Mouse (Mus musculus) embryonic stem cell, embryonic (primary cell): ENCODE results near the gene Krt81.

ENCODE experiments used
- CTCF ChIA-PET, 4 experiments: fragments of 300-600 bp in 2 of 4; fragments of 350-600 bp in 2 of 4; sonication (Branson Sonifier 250); formaldehyde crosslinking; loops; one replicate each; lab custom pipeline; 2022; ENCODE audit warnings: inconsistent platforms in 2 of 4; lab: Charles Lee
- POLR2A ChIA-PET, 4 experiments: fragments of 300-600 bp in 2 of 4; fragments of 350-600 bp in 2 of 4; sonication (Branson Sonifier 250); formaldehyde crosslinking; loops; one replicate each; lab custom pipeline; 2022; ENCODE audit warnings: antibody characterized with exemption in 4 of 4, inconsistent platforms in 1 of 4; lab: Charles Lee

Gene Krt81

GRCm38 (mm10) chr15:101469093-101469492, 5.5 kb upstream of the Krt81 start:
- ChIA-PET POLR2A (no interaction called here), CTCF (interaction anchor here in 1 of 4 experiments (0.6 kb wide), 1 partner anchor 69 kb away, joined by 3 read pairs; no protein-coding TSS in a partner anchor)

- ChIA-PET CTCF (interaction anchor here in 2 of 4 experiments (0.7 to 2.0 kb wide), 16 partner anchors 12 to 524 kb away, joined by 3 to 10 read pairs (median 4); partner anchors contain the start of genes Krt87 (in 1 of the 2) and Krt88 (in 1 of the 2)), POLR2A (interaction anchor here in 1 of 4 experiments (1.2 kb wide), 1 partner anchor 13 kb away, joined by 4 read pairs; no protein-coding TSS in a partner anchor)
Observed at GRCm38 (mm10) chr15:101459283-101459682, 4.3 kb downstream of the Krt81 start.

GRCm38 (mm10) chr15:101458361-101458930, 5.1 kb downstream of the Krt81 start:
- POLR2A ChIA-PET: interaction anchor here in 1 of 4 experiments (1.2 kb wide), 1 partner anchor 14 kb away, joined by 4 read pairs; no protein-coding TSS in a partner anchor
- CTCF ChIA-PET: interaction anchor here in 3 of 4 experiments (0.7 to 2.0 kb wide), 16 partner anchors 11 to 525 kb away, joined by 3 to 10 read pairs (median 4); partner anchors contain the start of genes Krt86 (in 1 of the 3), Krt87 (in 1 of the 3) and Krt88 (in 1 of the 3)

- POLR2A ChIA-PET: no interaction called here
- CTCF ChIA-PET: interaction anchor here in 1 of 4 experiments (2.0 kb wide), 1 partner anchor 528 kb away, joined by 6 read pairs; no protein-coding TSS in a partner anchor
Observed at GRCm38 (mm10) chr15:101455891-101456290, 7.7 kb downstream of the Krt81 start.

GRCm38 (mm10) chr15:101455292-101455691, 8.3 kb downstream of the Krt81 start:
- CTCF ChIA-PET: interaction anchor here in 2 of 4 experiments (0.6 to 2.0 kb wide), 3 partner anchors 10 to 593 kb away, joined by 3 to 6 read pairs (median 3); no protein-coding TSS in a partner anchor
- POLR2A ChIA-PET: no interaction called here

GRCm38 (mm10) chr15:101454774-101455173, 8.8 kb downstream of the Krt81 start:
- ChIA-PET CTCF (interaction anchor here in 2 of 4 experiments (0.6 to 2.0 kb wide), 3 partner anchors 10 to 593 kb away, joined by 3 to 6 read pairs (median 3); no protein-coding TSS in a partner anchor), POLR2A (no interaction called here)

GRCm38 (mm10) chr15:101453093-101453736, 10.3 kb downstream of the Krt81 start:
- CTCF ChIA-PET: interaction anchor here (0.5 to 2.1 kb wide), 47 partner anchors 9 to 531 kb away, joined by 3 to 20 read pairs (median 4); partner anchors contain the start of genes Krt81 (in 1 of the 4), Krt86 (in 1 of the 4) and Krt87 (in 1 of the 4)
- POLR2A ChIA-PET: interaction anchor here in 2 of 4 experiments (0.6 to 1.2 kb wide), 4 partner anchors 11 to 234 kb away, joined by 3 to 5 read pairs (median 3); partner anchors contain the start of genes Krt81 (in 1 of the 2) and Krt87 (in 1 of the 2)

GRCm38 (mm10) chr15:101447444-101447843, 16.1 kb downstream of the Krt81 start, which contains the start of gene Krt88:
Gene Krt88, plus strand, starts transcription at chr15:101447744.
- ChIA-PET CTCF (interaction anchor here in 2 of 4 experiments (0.7 to 1.2 kb wide), 3 partner anchors 12 to 526 kb away, joined by 3 to 4 read pairs (median 3); no protein-coding TSS in a partner anchor), POLR2A (interaction anchor here in 1 of 4 experiments (0.8 kb wide), 1 partner anchor 131 kb away, joined by 3 read pairs; no protein-coding TSS in a partner anchor)

- POLR2A ChIA-PET: no interaction called here
- CTCF ChIA-PET: interaction anchor here in 2 of 4 experiments (0.5 to 1.2 kb wide), 4 partner anchors 13 to 527 kb away, joined by 3 read pairs; no protein-coding TSS in a partner anchor
Observed at GRCm38 (mm10) chr15:101446572-101446971, 17.0 kb downstream of the Krt81 start.

GRCm38 (mm10) chr15:101440837-101441236, 22.7 kb downstream of the Krt81 start:
- POLR2A ChIA-PET: no interaction called here

GRCm38 (mm10) chr15:101438555-101438954, 25.0 kb downstream of the Krt81 start, which contains the start of gene Krt87:
Gene Krt87, minus strand, starts transcription at chr15:101438804.
- POLR2A ChIA-PET: interaction anchor here in 2 of 4 experiments (1.0 to 2.0 kb wide), 4 partner anchors 11 to 68 kb away, joined by 3 to 5 read pairs (median 4); partner anchors contain the start of gene Krt80 (in 1 of the 2)
- CTCF ChIA-PET: interaction anchor here in 1 of 4 experiments (0.6 to 1.9 kb wide), 9 partner anchors 15 to 1232 kb away, joined by 3 to 7 read pairs (median 3); no protein-coding TSS in a partner anchor

More at GRCm38 (mm10) chr15:101440837-101441236, 22.7 kb downstream of the Krt81 start:
- CTCF ChIA-PET: no interaction called here

GRCm38 (mm10) chr15:101436611-101437010, 26.9 kb downstream of the Krt81 start:
- ChIA-PET CTCF (interaction anchor here (0.6 to 1.5 kb wide), 4 partner anchors 10 to 95 kb away, joined by 3 to 6 read pairs (median 4); no protein-coding TSS in a partner anchor), POLR2A (interaction anchor here in 2 of 4 experiments (0.5 to 1.0 kb wide), 3 partner anchors 22 to 565 kb away, joined by 3 read pairs; no protein-coding TSS in a partner anchor)

- ChIA-PET POLR2A (interaction anchor here (0.5 to 1.8 kb wide), 4 partner anchors 10 to 89 kb away, joined by 3 to 11 read pairs (median 5); partner anchors contain the start of gene Krt87 (in 1 of the 4)), CTCF (interaction anchor here in 3 of 4 experiments (0.6 to 1.6 kb wide), 7 partner anchors 11 to 559 kb away, joined by 3 to 7 read pairs (median 4); no protein-coding TSS in a partner anchor)
Observed at GRCm38 (mm10) chr15:101424914-101425313, 38.6 kb downstream of the Krt81 start.

GRCm38 (mm10) chr15:101420903-101421302, 42.6 kb downstream of the Krt81 start:
- POLR2A ChIA-PET: interaction anchor here in 3 of 4 experiments (0.5 to 1.5 kb wide), 5 partner anchors 9 to 160 kb away, joined by 3 to 4 read pairs (median 4); no protein-coding TSS in a partner anchor
- CTCF ChIA-PET: interaction anchor here (0.5 to 1.8 kb wide), 18 partner anchors 11 to 808 kb away, joined by 3 to 10 read pairs (median 4); partner anchors contain the start of gene Krt80 (in 1 of the 4)

- ChIA-PET POLR2A (no interaction called here), CTCF (no interaction called here)
Observed at GRCm38 (mm10) chr15:101418950-101419349, 44.6 kb downstream of the Krt81 start.

- ChIA-PET POLR2A (interaction anchor here in 3 of 4 experiments (0.6 to 2.7 kb wide), 17 partner anchors 8 to 1585 kb away, joined by 3 to 17 read pairs (median 3); partner anchors contain the start of gene Krt80 (in 1 of the 3)), CTCF (interaction anchor here (0.5 to 3.1 kb wide), 18 partner anchors 10 to 928 kb away, joined by 3 to 10 read pairs (median 4); partner anchors contain the start of genes Krt86 (in 1 of the 4) and Krt87 (in 1 of the 4))
Observed at GRCm38 (mm10) chr15:101414807-101415565, 48.6 kb downstream of the Krt81 start.
